Mouse (Mus musculus) cerebral cortex, adult 2 months (tissue): Measurements from ENCODE around the gene Arl2.

Experiments
- WGBS: fragments of 180-500 bp; shearing (Covaris S2); methylation state at CpG from one replicate; pipeline ENCODE4 v1.1.7; 2018; 5-methylcytosine and 5-hydroxymethylcytosine counted together

Gene Arl2

GRCm38 (mm10) chr19:6126789-6127580 is 14.4 kb downstream of the Arl2 start:
- WGBS, result 56% methylated on average over 10 of the region's 10 CpGs

GRCm38 (mm10) chr19:6126289-6126688 is 15.1 kb downstream of the Arl2 start:
- WGBS, result 20% methylated on average over 4 of the region's 4 CpGs

- WGBS, result 62% methylated on average over 2 of the region's 2 CpGs
Observed at GRCm38 (mm10) chr19:6124898-6125297, 16.4 kb downstream of the Arl2 start.

- 71% methylated on average over 8 of the region's 8 CpGs for WGBS
Observed at GRCm38 (mm10) chr19:6123330-6123729, 18.0 kb downstream of the Arl2 start.

GRCm38 (mm10) chr19:6121761-6122160 is 19.6 kb downstream of the Arl2 start:
- WGBS, result 60% methylated on average over 19 of the region's 19 CpGs

GRCm38 (mm10) chr19:6118677-6119185 is 22.6 kb downstream of the Arl2 start:
- WGBS, result 0% methylated on average over 8 of the region's 8 CpGs

GRCm38 (mm10) chr19:6117986-6118676 is 23.2 kb downstream of the Arl2 start, which contains the start of gene Sac3d1:
Gene Sac3d1 (minus strand): TSS chr19:6118650.
- under 1% methylated on average over 77 of the region's 77 CpGs for WGBS

GRCm38 (mm10) chr19:6117346-6117985 is 23.9 kb downstream of the Arl2 start:
- 3% methylated on average over 32 of the region's 32 CpGs for WGBS

GRCm38 (mm10) chr19:6116113-6116850 is 25.1 kb downstream of the Arl2 start:
- 54% methylated on average over 15 of the region's 15 CpGs for WGBS

GRCm38 (mm10) chr19:6113116-6113515 is 28.2 kb downstream of the Arl2 start:
- WGBS, result 70% methylated on average over 6 of the region's 6 CpGs

- 87% methylated on average over 7 of the region's 7 CpGs for WGBS
Observed at GRCm38 (mm10) chr19:6105586-6105985, 35.8 kb downstream of the Arl2 start, which contains the start of gene Naaladl1. Gene Naaladl1 (plus strand): TSS chr19:6105782.

GRCm38 (mm10) chr19:6104476-6104875 is 36.9 kb downstream of the Arl2 start:
- 94% methylated on average over 4 of the region's 4 CpGs for WGBS

GRCm38 (mm10) chr19:6102169-6102853 is 39.0 kb downstream of the Arl2 start:
- WGBS, result 84% methylated on average over 6 of the region's 6 CpGs

GRCm38 (mm10) chr19:6101186-6101585 is 40.2 kb downstream of the Arl2 start:
- WGBS, result 82% methylated on average over 6 of the region's 6 CpGs

GRCm38 (mm10) chr19:6097847-6098246 is 43.5 kb downstream of the Arl2 start:
- 89% methylated on average over 3 of the region's 3 CpGs for WGBS

- WGBS, result 93% methylated on average over 7 of the region's 7 CpGs
Observed at GRCm38 (mm10) chr19:6094119-6094518, 47.2 kb downstream of the Arl2 start, which contains the start of gene AC131692.1. Gene AC131692.1 (plus strand): TSS chr19:6094419.

GRCm38 (mm10) chr19:6088841-6089240 is 52.5 kb downstream of the Arl2 start:
- WGBS, result 93% methylated on average over 13 of the region's 13 CpGs

- under 1% methylated on average over 17 of the region's 17 CpGs for WGBS
Observed at GRCm38 (mm10) chr19:6085417-6085879, 55.9 kb downstream of the Arl2 start.

- WGBS, result under 1% methylated on average over 58 of the region's 58 CpGs
Observed at GRCm38 (mm10) chr19:6084478-6085248, 56.7 kb downstream of the Arl2 start, which contains the start of the genes Zfpl1 and Cdca5. Gene Zfpl1 (minus strand): TSS chr19:6084956. Gene Cdca5 (plus strand): TSS chr19:6084983.
